Mouse (Mus musculus) thymus, adult 2 months (tissue): Measurements from ENCODE around the gene Ell2.

ENCODE experiments used
- CTCF ChIP-seq: fragments of 200-500 bp; IDR thresholded peaks from 2 replicates; pipeline ENCODE4 v1.5.1; 2012; ENCODE audit warnings: mild to moderate bottlenecking, control low read depth, low read length, moderate library complexity, borderline replicate concordance; ENCODE audit not compliant: control insufficient read depth, poor library complexity, insufficient read depth; ENCODE audit errors: extremely low read depth
- POLR2A ChIP-seq: fragments of 200-500 bp; IDR thresholded peaks from 2 replicates; pipeline ENCODE4 v1.6.1; 2012; ENCODE audit warnings: mild to moderate bottlenecking, low read length, control low read depth, moderate library complexity; ENCODE audit not compliant: control insufficient read depth, poor library complexity, insufficient read depth; ENCODE audit errors: extremely low read depth

- TF ChIP-seq POLR2A: peak; percentile 36; the same call in 1 of the 2 replicates
- TF ChIP-seq CTCF: no peak
Observed at GRCm38 (mm10) chr13:75706882-75707816, 592 bp downstream of the Ell2 start.
